Mouse (Mus musculus): ENCODE results near the gene Gnai3.

Gene Gnai3

DNA sequence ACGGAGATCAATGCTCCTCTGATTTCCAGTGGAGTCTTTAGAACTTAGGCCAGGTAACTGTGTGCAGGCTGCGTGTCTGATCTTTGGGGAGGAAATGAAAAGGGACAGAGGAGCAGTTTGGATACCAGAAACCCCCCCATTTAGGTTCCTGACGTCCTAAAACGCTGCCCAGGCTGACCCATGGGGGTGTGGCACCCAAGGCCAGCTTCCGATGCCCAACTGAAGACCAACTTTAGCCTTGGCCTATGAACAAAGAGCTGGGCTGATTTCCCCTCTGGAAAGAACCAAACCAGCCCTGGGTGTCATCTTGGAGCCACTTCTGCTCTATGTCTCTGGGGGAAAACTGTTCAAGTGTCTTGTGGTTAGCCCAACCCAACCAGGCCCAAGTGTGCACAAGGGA is 18.1 kb upstream of the Gnai3 start:
- no peak for DNase-seq (ENCODE audit: low spot score)

DNA sequence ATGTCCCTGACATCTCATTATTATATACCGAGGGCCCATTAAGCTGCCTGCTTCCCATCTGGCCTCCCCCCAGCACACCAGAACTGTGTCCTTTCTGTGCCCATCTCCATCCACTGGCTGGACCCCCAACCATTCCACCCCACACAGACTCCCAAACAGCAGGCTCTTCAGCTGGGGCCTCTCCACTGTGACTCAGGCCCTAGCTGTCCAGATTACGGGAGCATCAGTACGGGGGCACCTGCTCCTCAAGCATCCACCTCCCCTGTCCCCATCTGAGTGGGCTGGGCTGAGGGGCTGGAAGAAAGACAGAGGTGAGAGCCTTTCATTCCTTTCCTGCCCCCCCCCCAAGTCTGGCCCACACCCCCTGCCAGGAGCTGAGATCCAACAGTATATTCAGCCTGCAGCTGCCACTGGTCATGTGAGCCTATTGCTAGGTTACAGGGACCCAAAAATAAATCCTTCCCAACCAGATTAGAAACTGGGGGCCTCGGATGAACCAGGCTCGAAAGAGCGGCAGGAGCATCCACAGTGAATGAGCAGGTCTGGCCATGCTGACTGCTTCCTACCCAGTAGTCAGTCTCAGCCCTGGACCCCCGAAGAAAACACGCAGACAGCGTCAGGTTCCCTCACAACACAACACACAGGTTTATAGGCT is 12.6 kb upstream of the Gnai3 start:
- no peak for DNase-seq (ENCODE audit: low spot score)

GRCm38 (mm10) chr3:108154656-108155055 is 8.7 kb upstream of the Gnai3 start, which contains the start of gene Gpr61:
Gene Gpr61 (minus strand): TSS chr3:108154882.
- no peak for DNase-seq (ENCODE audit: low spot score)

DNA sequence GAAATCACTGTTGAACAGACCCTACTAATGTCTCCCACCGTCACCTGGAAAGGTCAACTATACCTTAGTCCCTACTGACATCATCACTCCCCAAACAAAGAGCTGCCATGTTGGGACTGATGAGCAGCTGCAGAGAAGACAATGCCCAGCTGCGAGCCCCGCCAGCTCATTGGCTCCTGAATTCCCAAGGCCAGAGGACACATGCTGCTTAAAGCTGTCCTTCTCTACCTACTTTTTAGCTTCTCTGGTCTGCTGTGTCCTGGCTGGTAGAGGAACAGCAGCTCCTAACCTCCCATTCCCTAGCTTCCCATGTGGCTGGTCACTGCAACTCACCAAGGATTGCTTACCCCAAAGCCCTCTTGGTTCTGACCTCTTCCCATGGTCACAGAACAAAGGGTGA is 6.3 kb upstream of the Gnai3 start:
- no peak for DNase-seq (ENCODE audit: low spot score)

DNA sequence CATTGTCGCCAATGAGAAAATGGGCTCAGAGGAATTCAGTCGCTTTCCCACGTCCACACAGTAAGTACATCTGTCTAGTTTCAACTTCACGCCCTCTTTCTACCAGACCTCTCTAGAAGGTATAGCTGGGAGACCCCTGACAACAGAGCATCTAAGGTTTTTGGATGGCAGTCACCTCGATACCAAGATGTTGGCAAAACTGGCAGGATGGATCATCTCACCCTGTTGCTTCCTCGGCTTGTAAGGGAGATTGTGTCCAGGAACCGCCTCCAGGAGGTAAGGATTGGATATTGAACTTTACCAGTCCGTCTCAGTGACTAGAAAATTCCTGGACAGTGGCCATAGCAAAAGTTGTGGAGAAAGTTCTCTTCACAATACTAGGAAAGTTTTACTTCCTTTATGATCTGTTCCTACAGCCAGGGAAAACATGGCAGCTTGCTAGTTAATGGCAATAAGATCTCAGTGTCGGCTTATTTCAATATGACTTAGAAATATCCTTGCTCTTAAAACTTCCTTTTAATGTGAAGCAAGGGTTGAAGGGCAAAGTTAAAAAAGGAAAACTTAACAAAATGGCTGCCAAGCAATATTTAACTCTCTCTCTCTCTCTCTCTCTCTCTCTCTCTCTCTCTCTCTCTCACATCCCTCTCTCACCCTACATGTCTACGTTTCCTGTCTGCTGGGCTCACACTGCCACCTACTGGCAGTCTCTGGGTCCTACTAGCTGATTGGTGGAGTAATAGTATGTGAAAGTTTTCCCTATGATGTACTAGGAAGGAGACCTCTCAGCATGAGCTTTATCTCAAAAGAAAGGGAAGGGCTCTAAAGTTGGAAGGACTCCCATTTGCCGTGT is 1.7 kb upstream of the Gnai3 start:
- DNase-seq (ENCODE audit: low spot score) = peak; percentile 95

DNA sequence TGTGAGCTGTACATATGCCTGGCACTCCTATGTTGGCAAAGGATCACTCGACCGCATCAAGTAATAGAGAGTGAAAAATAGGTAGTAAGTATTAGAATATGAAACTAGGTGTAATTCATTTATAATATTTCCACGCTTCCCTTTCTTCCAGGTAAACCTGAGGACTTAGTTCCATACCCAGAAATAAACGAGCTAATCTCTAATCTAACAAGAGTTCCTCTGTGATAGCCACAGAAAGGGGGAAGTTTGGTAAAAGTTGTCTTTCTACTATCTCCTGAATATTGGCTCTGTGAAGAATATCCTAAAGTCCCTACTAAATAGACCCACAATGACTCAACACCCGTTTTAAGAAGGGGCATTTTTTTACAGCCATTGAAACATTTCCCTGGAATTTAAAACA is 725 bp upstream of the Gnai3 start:
- no peak for DNase-seq (ENCODE audit: low spot score)

DNA sequence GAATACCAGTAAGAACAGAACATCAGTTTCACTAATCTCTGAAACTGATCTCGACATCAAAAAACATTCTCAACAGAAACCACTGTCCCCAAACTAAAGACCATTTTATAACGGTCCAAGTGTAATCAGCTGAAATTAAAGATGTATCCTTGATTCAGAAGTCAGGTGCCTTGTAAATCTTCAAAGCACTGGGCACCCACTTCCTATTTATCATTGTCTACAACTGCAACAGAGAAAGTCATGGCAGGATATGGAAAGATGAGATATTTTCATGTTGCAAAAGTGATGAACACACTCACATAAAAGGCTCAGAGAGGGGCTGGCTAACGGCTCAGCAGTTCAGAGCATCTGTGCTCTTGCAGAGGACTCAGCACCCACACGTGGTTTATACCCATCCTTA is 5.2 kb downstream of the Gnai3 start:
- no peak for DNase-seq (ENCODE audit: low spot score)

GRCm38 (mm10) chr3:108139113-108139512 is 6.8 kb downstream of the Gnai3 start:
- DNase-seq (ENCODE audit: low spot score) = no peak

- DNase-seq (ENCODE audit: low spot score) = no peak
These were observed 11.2 kb downstream of the Gnai3 start for GRCm38 (mm10) chr3:108134701-108135100.

- DNase-seq (ENCODE audit: low spot score) = peak; percentile 33
These were observed 13.5 kb downstream of the Gnai3 start for GRCm38 (mm10) chr3:108132484-108132883.

- DNase-seq (ENCODE audit: low spot score) = peak; percentile 37
These were observed 14.1 kb downstream of the Gnai3 start for GRCm38 (mm10) chr3:108131821-108132220.

- DNase-seq (ENCODE audit: low spot score) = no peak
These were observed 14.7 kb downstream of the Gnai3 start for GRCm38 (mm10) chr3:108131216-108131615.

GRCm38 (mm10) chr3:108129804-108130203 is 16.1 kb downstream of the Gnai3 start:
- DNase-seq (ENCODE audit: low spot score) = no peak

DNA sequence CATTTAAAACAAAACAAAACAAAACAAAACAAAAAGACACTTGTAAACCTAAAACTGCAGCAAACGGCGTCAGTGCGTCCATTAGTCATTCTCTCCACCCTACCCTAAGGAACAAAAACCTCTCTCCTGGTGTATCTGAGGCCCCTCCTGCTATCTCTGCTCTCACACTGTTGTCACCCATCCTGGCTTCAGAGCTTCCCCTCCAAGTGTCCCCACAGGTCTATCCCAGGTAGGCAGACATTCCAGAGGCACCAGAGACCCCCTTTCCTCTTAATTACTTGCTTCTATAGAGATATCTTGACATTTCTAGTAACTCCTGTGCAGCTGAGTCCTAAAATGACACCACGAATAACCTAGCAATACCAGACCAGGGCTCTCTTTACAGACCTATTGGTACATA is 16.6 kb downstream of the Gnai3 start:
- DNase-seq (ENCODE audit: low spot score) = no peak

GRCm38 (mm10) chr3:108128520-108128919 is 17.4 kb downstream of the Gnai3 start:
- no peak for DNase-seq (ENCODE audit: low spot score)

- DNase-seq (ENCODE audit: low spot score) = no peak
These were observed 19.6 kb downstream of the Gnai3 start for GRCm38 (mm10) chr3:108126327-108126726.

GRCm38 (mm10) chr3:108124131-108124530 is 21.8 kb downstream of the Gnai3 start:
- no peak for DNase-seq (ENCODE audit: low spot score)

DNA sequence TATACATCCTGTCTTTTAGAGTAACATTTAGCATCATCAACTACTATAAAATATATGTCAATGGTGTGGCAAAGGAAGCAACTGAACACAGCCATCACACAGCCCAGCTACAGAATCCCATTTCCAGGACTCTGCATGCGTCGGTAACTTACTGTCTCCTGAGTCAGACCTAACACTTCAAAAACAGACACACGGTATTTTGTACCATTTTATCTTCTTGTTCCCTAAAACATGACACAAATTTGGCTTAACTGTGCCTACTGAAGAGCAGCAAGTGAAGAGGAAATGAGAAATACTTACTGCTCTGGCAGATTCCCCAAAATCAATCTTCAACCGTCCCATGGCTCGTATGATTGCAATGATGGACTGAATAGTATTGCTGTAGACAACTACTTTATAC is 22.7 kb downstream of the Gnai3 start:
- DNase-seq (ENCODE audit: low spot score) = no peak

GRCm38 (mm10) chr3:108121101-108121500 is 24.8 kb downstream of the Gnai3 start:
- no peak for DNase-seq (ENCODE audit: low spot score)

DNA sequence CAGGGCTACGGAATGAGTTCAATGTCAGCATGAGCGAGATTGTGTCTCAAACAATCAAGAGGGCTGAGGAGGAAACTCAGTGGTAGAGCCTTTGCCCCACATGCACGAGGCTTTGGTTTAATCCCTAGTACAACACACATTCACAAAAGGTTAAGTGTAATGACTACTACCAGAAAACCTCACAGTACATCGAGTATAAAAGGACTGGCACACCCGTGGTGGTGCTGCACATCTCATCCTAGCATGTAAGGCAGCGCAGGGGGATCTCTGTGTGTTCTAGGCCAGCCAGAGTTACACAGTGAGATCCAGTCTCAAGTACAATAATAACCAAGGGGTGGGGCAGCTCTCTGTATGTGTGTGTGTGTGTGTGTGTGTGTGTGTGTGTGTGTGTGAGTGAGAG is 28.5 kb downstream of the Gnai3 start:
- no peak for DNase-seq (ENCODE audit: low spot score)

DNA sequence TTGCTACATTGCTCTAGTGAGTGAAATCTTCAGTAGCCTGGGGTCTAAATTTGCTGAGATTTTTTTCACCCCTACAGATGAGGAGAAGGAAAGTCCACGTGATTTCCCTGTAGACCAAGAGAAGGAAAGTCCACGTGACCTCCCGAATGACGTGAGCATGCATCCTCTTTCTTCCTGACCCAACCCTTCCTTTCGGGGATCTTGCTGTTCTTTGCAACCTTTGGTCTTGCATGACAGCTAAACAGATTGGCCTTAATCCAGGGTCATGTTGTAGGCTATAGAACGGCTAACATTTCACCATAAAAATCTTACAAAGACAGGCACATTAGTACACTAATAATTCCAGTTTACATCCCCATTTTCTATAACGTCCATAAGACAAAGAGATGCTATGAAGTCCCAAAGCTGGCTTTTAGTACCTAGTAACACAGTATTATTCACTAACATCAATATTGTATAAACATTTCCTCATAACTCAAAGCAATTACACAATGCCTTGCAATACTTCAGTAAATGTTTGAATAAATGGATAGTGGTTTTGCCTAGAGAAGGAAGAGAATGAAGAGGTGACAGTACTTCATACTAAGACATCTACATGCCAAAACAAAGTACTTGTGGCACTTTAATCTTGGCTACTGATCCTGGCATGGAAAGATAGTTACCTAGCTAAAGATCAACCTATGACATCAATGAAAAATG is 32.2 kb downstream of the Gnai3 start:
- DNase-seq (ENCODE audit: low spot score) = peak; percentile 32

GRCm38 (mm10) chr3:108112666-108113065 is 33.3 kb downstream of the Gnai3 start:
- DNase-seq (ENCODE audit: low spot score) = no peak

DNA sequence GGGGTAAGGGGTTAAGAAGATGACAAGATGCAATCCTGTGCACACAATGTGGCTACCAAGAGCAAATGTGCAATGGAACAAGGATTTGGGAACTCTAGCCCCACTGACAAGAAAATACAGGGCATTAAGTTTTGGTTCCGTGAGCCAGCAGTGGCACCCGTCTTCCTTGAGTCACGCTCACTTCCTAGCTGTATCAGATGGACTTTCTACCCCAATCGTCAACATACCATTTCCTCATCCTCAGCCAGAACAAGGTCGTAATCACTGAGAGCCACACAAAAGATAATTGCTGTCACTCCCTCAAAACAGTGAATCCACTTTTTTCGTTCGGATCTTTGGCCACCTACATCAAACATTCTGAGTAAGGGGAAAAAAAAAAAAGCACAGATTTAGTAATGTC is 33.7 kb downstream of the Gnai3 start:
- DNase-seq (ENCODE audit: low spot score) = no peak
